Mouse (Mus musculus) ES-CJ7 (cell line): ENCODE results near the gene Rnf41.

Experiments
- DNase-seq: peaks from one replicate; pipeline ENCODE4 v3.0.0; 2011; ENCODE audit warnings: low read depth, low spot score

Gene Rnf41

GRCm38 (mm10) chr10:128429052-128429451 lies 17.6 kb downstream of the Rnf41 start:
- DNase-seq, result no peak

DNA sequence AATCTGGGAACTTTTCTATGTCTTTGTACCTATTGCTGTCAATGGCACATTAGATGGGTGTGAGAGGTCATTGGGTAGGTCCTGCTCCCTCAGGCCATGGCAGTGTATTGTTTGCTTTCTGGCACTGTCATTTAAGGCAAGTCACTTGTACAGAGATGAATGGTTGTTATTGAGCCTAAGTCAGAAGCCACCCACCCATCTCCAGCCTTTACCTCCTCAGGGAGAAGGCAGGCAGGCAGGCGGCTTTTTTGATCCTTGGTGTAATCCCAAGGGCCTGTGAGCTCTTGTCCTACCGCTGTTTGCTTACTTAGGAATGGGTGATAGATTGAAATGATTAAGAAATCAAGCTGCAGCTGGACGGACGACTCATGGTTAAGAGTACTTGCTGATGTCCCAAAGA lies 18.0 kb downstream of the Rnf41 start:
- no peak for DNase-seq

GRCm38 (mm10) chr10:128433417-128433816 lies 22.0 kb downstream of the Rnf41 start:
- DNase-seq, result no peak

DNA sequence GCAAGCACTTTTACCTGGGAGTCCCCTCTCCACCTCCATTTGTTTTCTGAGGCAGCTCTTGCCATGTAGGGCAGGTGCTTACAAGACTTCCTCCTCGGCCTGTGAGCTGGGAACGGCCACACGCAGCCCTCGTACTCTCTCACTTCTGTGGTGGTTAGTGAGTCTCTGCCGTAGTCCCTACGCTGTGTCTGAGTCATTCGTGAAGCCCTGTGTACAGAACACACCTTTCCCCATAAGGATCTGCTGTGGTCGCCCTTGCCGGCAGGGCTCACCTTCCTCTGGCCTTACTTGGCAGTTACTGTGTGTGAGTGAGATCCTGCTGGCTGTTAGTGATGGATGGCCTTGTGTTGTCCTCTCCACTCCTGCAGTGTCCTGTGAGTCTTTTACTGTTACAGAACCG lies 23.2 kb downstream of the Rnf41 start:
- DNase-seq, result no peak

DNA sequence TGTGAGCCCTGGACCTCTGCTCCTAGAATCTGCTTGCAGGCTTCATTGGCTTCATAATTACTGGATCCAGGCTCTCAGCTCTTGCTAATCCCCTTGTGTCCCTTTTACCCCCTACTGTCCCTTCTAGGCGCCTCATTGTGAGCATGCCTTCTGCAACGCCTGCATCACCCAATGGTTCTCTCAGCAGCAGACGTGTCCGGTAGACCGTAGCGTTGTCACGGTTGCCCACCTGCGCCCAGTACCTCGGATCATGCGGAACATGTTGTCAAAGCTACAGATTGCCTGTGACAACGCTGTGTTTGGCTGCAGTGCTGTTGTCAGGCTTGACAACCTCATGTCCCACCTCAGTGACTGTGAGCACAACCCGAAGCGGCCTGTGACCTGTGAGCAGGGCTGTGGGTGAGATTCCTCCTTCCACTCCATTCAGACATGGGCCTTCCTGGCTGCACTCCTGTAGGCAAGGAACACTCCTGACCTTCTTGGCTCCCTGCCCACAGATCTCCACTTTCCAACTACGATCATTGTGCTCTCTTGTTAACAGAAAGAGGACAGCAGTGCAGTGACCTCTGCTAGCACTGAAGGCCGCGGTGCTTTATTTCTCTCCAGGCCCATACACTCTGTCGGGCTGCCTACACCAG lies 23.8 kb downstream of the Rnf41 start:
- DNase-seq, result no peak

DNA sequence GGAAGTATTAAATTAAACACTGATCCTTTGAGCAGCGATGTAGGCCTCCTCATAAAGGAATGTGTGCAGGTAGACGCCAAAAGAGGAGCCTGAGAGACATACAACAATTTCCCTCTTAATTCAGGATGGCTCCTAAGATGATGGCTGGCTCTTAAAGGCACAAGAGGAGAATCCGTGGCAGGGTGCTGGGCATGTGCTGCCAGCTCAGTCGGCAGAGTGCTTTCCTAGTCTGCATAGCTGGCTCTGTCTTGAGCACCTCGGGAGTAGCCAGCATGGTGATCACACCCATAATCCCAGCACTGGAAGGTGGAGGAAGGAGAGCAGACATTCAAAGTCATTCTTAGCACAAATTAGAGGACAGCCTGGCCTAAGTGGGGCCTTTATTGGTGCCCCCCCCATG lies 24.4 kb downstream of the Rnf41 start:
- no peak for DNase-seq

DNA sequence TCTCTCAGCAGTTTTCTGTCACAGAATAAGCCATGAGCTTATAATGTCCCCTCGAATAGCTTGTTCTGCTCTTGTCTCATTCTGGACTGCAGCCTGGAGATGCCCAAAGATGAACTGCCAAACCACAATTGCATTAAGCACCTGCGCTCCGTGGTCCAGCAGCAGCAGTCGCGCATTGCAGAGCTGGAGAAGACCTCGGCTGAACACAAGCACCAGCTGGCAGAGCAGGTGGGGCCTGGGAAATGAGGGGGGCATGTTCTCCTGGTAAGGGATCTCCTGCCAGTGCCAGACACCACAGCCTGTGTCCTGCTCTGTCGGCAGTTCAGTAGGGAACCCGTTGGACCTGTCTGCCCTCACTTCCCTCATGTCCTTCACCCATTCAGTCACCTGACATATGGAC lies 24.9 kb downstream of the Rnf41 start:
- DNase-seq, result no peak

- no peak for DNase-seq
Measured at GRCm38 (mm10) chr10:128438675-128439279, 27.3 kb downstream of the Rnf41 start.

GRCm38 (mm10) chr10:128440407-128440806 lies 28.9 kb downstream of the Rnf41 start:
- DNase-seq, result peak; percentile 67

- DNase-seq, result peak; percentile 88
Measured at GRCm38 (mm10) chr10:128441324-128442119, 30.1 kb downstream of the Rnf41 start.

DNA sequence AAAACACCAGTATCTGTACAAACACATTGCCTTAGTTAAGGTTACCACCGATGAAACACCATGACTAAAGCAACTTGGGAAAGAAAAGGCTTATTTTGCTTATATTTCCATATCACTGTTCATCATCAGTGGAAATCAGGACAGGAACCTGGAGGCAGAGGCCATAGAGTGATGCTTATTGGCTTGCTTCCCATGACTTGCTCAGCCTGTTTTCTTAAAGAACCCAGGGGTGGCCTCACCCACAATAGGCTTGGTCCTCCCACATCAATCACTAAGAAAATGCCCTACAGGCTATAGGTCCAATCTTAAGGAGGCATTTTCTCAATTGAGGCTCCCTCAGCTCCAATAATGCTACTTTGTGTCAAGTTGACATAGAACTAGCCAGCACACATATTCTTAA lies 31.3 kb downstream of the Rnf41 start:
- no peak for DNase-seq

DNA sequence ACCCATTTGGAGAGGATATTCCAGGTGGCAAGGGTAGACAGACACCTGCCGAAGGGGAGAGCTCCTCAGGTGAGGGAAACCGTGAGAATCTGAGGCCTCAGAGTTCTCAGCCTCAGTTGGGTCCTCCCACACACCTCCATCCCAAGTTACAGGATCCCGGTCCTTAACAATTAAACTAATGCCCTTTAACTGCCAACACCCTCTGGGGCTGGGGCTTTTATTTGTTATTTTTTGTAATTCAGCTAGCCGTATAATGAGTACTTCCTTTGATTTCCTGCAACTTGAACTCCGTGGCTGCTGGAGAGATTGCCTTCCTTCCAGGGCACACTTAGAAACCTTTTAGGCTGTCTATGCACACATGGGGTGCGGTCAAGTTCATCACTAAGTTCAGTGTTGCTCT lies 32.9 kb downstream of the Rnf41 start:
- DNase-seq, result no peak

GRCm38 (mm10) chr10:128445407-128445806 lies 34.0 kb downstream of the Rnf41 start:
- DNase-seq, result no peak

GRCm38 (mm10) chr10:128451014-128451413 lies 39.6 kb downstream of the Rnf41 start:
- no peak for DNase-seq

- DNase-seq, result no peak
Measured at GRCm38 (mm10) chr10:128454471-128454870, 43.0 kb downstream of the Rnf41 start.

GRCm38 (mm10) chr10:128455280-128455679 lies 43.8 kb downstream of the Rnf41 start:
- DNase-seq, result peak; percentile 89

DNA sequence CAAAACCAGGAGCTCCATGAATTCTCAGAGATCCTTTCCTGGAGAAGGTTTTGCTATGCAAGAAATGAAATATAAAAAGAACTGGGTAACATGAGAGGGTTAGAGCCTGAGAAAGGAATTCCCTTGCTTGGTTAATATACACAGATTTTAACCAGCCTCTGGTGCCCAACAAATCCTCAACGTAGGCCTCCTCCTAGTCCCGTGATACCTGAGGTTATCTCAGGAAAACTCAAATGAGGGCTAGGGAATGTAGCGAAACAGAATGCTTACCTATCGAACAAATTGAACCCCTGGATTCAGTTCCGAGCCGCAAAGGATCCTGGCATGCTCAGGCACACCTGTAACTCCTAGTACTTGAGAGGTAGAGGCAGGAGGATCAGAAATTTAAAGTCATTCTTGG lies 46.2 kb downstream of the Rnf41 start:
- DNase-seq, result no peak

GRCm38 (mm10) chr10:128458348-128458718 lies 46.9 kb downstream of the Rnf41 start:
- peak; percentile 85 for DNase-seq

DNA sequence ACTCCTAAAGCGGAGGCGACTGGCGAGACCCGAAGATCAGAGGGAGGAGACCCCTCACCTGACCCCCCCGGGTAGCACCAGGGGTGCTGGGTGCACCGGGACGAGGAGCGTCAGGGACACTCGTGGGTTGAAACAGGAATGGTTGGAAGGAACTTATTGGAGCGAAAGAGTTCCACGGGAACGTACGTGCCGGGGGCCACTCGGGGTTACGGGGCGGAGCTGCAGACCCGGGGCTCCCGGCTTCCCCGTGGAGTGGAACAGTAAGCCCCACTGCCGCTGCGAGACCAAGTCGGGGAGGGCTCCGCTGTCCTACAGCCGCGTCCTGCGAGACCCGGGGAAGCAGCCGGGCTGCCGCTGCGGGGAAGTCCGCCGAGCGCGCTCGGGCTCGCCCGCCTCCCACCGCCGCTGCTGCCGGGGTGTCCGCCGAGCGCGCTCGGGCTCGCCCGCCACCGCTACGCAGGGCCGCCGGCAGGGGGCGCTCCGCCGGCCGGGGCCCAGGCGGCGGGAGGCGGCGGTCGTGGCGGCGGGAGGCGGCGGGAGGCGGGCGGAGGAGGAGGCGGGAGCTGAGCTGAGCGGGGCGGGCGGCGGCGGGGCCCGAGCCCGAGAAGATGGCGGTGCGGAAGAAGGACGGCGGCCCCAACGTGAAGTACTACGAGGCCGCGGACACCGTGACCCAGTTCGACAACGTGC lies 47.4 kb downstream of the Rnf41 start, which contains the start of gene Smarcc2:
Gene Smarcc2 (plus strand): TSS at position 530 of the 690 bp plus-strand sequence.
- no peak for DNase-seq

GRCm38 (mm10) chr10:128459409-128460269 lies 48.2 kb downstream of the Rnf41 start:
- DNase-seq, result no peak

DNA sequence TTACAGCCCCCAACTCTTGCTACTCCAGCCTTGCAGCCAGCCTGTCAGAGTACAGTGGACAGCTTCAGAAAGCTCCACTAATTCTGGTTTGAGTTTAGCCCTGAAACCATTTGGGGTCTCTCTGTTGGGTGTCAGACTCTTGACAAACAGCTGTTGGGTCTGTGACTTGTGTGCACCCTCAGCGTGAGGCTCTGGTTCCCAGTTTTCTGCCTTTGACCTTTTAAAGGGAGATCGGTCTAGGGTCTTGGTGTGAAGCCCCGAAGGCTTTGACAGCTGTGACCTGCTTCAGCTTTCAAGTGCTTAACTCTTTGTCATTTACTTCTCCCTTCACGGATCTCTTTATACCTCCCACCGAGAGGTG lies 48.8 kb downstream of the Rnf41 start:
- peak; percentile 38 for DNase-seq
